Mouse (Mus musculus) liver, embryonic 13.5 days (tissue): Measurements from ENCODE around the gene Atrn. TPM values are rescaled to one million over a fixed set of nuclear protein-coding genes. Genes with fewer than 3 reads are reported as not detected.
A peak's percentile ranks its signal among the peaks of the same experiment; 100 is the strongest.
"Not testable (repeated sequence)": the region's sequence is repeated elsewhere in the genome, so short reads cannot be mapped to it uniquely, and the experiment has no call there.

ENCODE experiments used
- ATAC-seq: fragments of 200-750 bp; cut with Nextera tagmentation; 2 replicates; pipeline ENCODE4 v1.8.0; 2017; ENCODE audit warnings: low read depth, mild to moderate bottlenecking, moderate number of reproducible peaks, moderate library complexity
- DNase-seq: peaks from one replicate; pipeline ENCODE4 v3.0.0; 2022
- H3K27ac ChIP-seq: fragments of 300-500 bp; sonication (generic); 2 replicates; pipeline ENCODE4 v1.5.1; 2015; ENCODE audit warnings: moderate library complexity, mild to moderate bottlenecking, inconsistent platforms
- H3K27me3 ChIP-seq: fragments of 300-500 bp; sonication (generic); 2 replicates; pipeline ENCODE4 v1.6.1; 2015; ENCODE audit warnings: mild to moderate bottlenecking, inconsistent platforms
- H3K36me3 ChIP-seq: fragments of 300-500 bp; sonication (generic); 2 replicates; pipeline ENCODE4 v1.6.1; 2015; ENCODE audit warnings: mild to moderate bottlenecking, inconsistent platforms
- H3K4me1 ChIP-seq: fragments of 300-500 bp; sonication (generic); replicated peaks from 2 replicates; pipeline ENCODE4 v1.6.1; 2015; ENCODE audit warnings: inconsistent platforms
- H3K4me2 ChIP-seq: fragments of 300-500 bp; sonication (generic); 2 replicates; pipeline ENCODE4 v1.6.1; 2015; ENCODE audit warnings: inconsistent platforms, mild to moderate bottlenecking, moderate library complexity
- H3K4me3 ChIP-seq: fragments of 300-500 bp; sonication (generic); replicated peaks from 2 replicates; pipeline ENCODE4 v1.5.1; 2015; ENCODE audit warnings: mild to moderate bottlenecking, inconsistent platforms
- H3K9ac ChIP-seq: fragments of 300-500 bp; sonication (generic); 2 replicates; pipeline ENCODE4 v1.6.1; 2015; ENCODE audit warnings: mild to moderate bottlenecking, inconsistent platforms
- H3K9me3 ChIP-seq: fragments of 300-500 bp; sonication (generic); replicated peaks from 2 replicates; pipeline ENCODE4 v1.6.1; 2016; ENCODE audit warnings: inconsistent platforms
- WGBS: fragments of 180-500 bp; shearing (Covaris S2); methylation state at CpG from one replicate; pipeline ENCODE4 v1.1.7; 2015; ENCODE audit not compliant: insufficient replicate concordance; 5-methylcytosine and 5-hydroxymethylcytosine counted together
- polyA plus RNA-seq: library from polyadenylated mRNA; unstranded; fragments of >200 nt; fragmentation: Nextera tagmentation; extraction: Ambion mirVana; gene quantifications from 2 replicates; pipeline ENCODE4 v1.2.1, GENCODE M21; 2015

Gene Atrn
- polyA plus RNA-seq, 1 experiment from 2014 or later, result 1.5 TPM

GRCm38 (mm10) chr2:131025230-131025629 is 118.9 kb downstream of the Atrn start:
- 76% methylated on average over 2 of the region's 2 CpGs for WGBS
- Histone ChIP-seq H3K27me3 (no peaks in the 10 kb centered on the region), H3K4me3 (no peak overlapping the region), H3K4me1 (peaks cover 20% of the 10 kb centered on the region), H3K9me3 (no peaks in the 10 kb centered on the region), H3K9ac (no peak overlapping the region), H3K4me2 (no peak overlapping the region), H3K27ac (no peak overlapping the region), H3K36me3 (peaks cover 29% of the 10 kb centered on the region)
- no peak for ATAC-seq
- DNase-seq, result no peak

DNA sequence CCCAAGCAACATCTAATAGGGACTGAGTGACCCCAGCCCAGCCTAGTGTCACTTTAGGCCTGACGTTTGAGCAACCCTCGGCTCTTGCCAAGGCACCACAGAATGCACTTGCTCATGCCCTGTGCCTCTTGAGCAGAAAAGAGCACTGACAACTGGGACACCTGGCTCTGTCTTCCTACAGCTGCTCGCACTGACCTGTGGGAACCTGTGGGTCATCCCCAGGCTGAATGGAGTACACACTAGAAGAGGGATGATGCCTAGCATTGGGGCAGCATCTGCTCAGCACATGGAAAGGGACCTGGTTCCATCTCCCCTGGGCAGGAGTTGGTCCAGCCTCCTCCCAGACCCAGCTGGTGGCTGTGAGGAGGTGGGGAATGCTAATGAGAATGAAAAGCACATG is 120.6 kb downstream of the Atrn start:
- Histone ChIP-seq H3K36me3 (peaks cover 19% of the 10 kb centered on the region), H3K9ac (no peak overlapping the region), H3K9me3 (no peaks in the 10 kb centered on the region), H3K4me1 (peaks cover 35% of the 10 kb centered on the region), H3K27ac (no peak overlapping the region), H3K4me2 (no peak overlapping the region), H3K27me3 (no peaks in the 10 kb centered on the region), H3K4me3 (no peak overlapping the region)
- DNase-seq (no peak), ATAC-seq (no peak)
- 76% methylated on average over 3 of the region's 3 CpGs for WGBS

DNA sequence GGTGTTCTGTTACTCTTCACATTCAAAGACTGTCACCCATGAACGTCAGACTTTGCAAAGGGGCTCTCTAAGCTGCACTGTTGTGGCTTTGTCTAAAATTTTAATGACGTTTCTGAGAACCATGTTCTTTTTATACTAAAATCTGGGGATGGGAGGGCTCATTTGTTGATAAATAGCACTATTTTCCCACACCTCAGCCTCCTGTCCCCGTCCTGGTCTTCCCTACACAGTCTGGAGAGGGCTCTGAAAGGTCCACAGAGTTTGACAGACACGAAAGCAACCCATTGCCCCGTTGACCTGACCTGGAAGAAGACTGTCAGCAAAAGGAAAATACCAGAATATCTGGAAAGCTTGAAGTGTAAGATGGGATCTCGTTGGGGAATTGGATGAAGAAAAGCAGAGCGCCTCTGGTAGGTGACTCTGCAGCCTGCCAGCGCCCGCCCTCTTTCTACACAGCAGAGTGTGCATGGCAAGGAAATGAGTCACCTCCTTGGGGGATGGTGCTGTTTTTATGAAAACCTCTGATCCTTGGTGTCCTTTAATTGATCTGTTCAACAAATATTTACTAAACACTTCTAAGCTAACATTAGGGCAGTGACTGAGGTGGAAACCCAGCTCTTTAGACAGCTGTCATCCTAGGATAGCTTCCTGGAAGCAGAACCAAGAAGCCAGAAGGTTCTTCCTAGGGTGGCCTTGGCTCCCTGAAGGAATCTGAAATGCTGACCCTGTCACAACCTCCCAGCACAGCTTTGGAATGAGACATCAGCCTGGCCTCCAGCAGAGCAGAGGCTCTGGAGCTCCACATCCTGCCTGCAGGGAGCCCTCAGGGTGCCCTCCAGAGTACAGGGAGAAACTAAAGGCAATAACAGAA is 123.0 kb downstream of the Atrn start:
- ATAC-seq (no peak), DNase-seq (no peak)
- Histone ChIP-seq H3K36me3 (peaks cover 8% of the 10 kb centered on the region; the same call in 1 of the 2 replicates), H3K27ac (peak overlapping the region; percentile 54), H3K4me3 (no peak overlapping the region), H3K27me3 (no peaks in the 10 kb centered on the region), H3K9me3 (0 out of 2 replicates have a peak, but pooled peaks cover 4% of the 10 kb centered on the region), H3K4me2 (no peak overlapping the region), H3K9ac (no peak overlapping the region), H3K4me1 (peaks cover 40% of the 10 kb centered on the region)
- WGBS, result 51% methylated on average over 9 of the region's 9 CpGs

DNA sequence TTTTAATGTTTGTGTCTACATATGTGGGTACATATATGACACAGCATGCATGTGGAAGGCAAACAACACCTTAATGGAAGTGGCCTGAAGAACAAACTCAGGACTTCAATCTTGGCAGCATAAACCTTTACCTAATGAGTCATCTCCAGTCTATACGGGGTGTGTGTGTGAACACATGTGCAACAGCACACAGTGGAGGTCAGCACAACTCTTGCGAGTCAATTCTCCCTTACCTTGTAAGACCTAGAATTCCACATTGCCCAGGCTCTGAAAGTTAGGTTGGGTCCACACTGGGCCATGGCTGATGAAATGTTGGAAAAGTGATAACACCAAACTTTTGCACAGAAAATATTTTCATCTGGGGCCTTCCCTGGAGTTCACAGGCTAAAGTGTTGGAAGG is 124.3 kb downstream of the Atrn start:
- no peak for ATAC-seq
- WGBS, result 86% methylated on average over 2 of the region's 2 CpGs
- Histone ChIP-seq H3K27me3 (no peaks in the 10 kb centered on the region; the same call in 1 of the 2 replicates), H3K9me3 (0 out of 2 replicates have a peak, but pooled peaks cover 4% of the 10 kb centered on the region), H3K36me3 (peaks cover 6% of the 10 kb centered on the region; the same call in 1 of the 2 replicates), H3K27ac (peak overlapping the region; percentile 29; the same call in 1 of the 2 replicates), H3K4me2 (no peak overlapping the region), H3K9ac (no peak overlapping the region), H3K4me3 (no peak overlapping the region), H3K4me1 (peaks cover 40% of the 10 kb centered on the region)
- DNase-seq, result no peak

DNA sequence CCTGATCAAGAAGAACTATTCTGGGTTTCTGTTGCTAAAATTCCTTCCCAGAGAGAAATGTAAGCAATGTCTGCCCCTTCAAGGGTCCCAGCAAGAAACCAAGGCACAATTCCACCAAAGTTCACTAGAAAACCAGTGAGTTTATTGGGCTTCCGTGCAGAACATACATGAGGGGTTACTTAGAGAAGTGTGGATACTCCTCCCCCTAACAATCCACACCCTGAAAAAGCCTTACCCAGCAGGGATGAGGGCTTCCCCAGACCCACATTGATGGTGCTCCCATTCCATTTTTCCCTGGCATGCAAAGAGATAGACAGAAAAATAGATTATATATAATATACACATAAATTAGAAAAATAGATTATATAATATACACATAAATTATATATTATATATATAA is 124.7 kb downstream of the Atrn start:
- ATAC-seq (peak; percentile 63), DNase-seq (no peak)
- no peak overlapping the region for H3K4me3 ChIP-seq
- peaks cover 2% of the 10 kb centered on the region; the same call in 1 of the 2 replicates for H3K36me3 ChIP-seq
- H3K27me3 ChIP-seq, result peaks cover 4% of the 10 kb centered on the region
- H3K9ac ChIP-seq, result no peak overlapping the region
- 0 out of 2 replicates have a peak, but pooled peaks cover 4% of the 10 kb centered on the region for H3K9me3 ChIP-seq
- peak overlapping the region; percentile 29; the same call in 1 of the 2 replicates for H3K27ac ChIP-seq
- H3K4me2 ChIP-seq, result no peak overlapping the region
- H3K4me1 ChIP-seq, result peaks cover 40% of the 10 kb centered on the region
- whole genome bisulfite sequencing, result 79% methylated on average over 1 of the region's 1 CpGs

GRCm38 (mm10) chr2:131031406-131031805 is 125.1 kb downstream of the Atrn start:
- not testable (repeated sequence) for DNase-seq, H3K27me3 ChIP-seq, H3K4me3 ChIP-seq, H3K9me3 ChIP-seq, H3K4me2 ChIP-seq, H3K9ac ChIP-seq, H3K27ac ChIP-seq, H3K36me3 ChIP-seq
- WGBS, result 11% methylated on average over 1 of the region's 1 CpGs
- peak; percentile 78 for ATAC-seq
- peaks cover 40% of the 10 kb centered on the region for H3K4me1 ChIP-seq

GRCm38 (mm10) chr2:131036343-131036742 is 130.0 kb downstream of the Atrn start:
- WGBS, result 78% methylated on average over 2 of the region's 2 CpGs
- ATAC-seq (no peak), DNase-seq (no peak)
- no peak overlapping the region for H3K9ac ChIP-seq
- peaks cover 17% of the 10 kb centered on the region for H3K4me1 ChIP-seq
- H3K9me3 ChIP-seq, result 0 out of 2 replicates have a peak, but pooled peaks cover 4% of the 10 kb centered on the region
- H3K36me3 ChIP-seq, result no peaks in the 10 kb centered on the region
- H3K27ac ChIP-seq, result no peak overlapping the region
- no peak overlapping the region for H3K4me2 ChIP-seq
- H3K27me3 ChIP-seq, result peaks cover 56% of the 10 kb centered on the region
- H3K4me3 ChIP-seq, result no peak overlapping the region

DNA sequence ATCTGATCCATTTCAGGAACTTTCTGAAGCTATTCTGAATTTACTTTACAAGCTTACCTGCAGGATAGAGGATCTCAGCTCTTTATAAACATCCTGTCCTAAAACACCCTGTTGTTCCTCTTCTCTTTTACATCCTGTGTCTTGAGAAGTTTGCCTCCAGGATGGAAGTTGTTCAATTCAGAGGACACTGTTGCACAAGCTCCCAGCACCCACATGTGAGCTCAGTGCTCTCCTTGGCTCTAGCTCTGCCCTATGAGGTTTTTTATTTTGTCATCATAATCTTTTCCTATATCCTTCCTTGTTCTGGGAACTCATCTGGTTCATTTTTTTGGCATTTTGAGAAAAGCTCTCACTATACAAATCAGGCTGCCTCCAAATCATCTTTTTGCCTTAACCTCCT is 130.5 kb downstream of the Atrn start:
- no peak overlapping the region for H3K4me2 ChIP-seq
- no peak overlapping the region for H3K9ac ChIP-seq
- 0 out of 2 replicates have a peak, but pooled peaks cover 4% of the 10 kb centered on the region for H3K9me3 ChIP-seq
- peaks cover 16% of the 10 kb centered on the region for H3K4me1 ChIP-seq
- peaks cover 60% of the 10 kb centered on the region for H3K27me3 ChIP-seq
- ATAC-seq, result no peak
- no peaks in the 10 kb centered on the region for H3K36me3 ChIP-seq
- DNase-seq, result no peak
- no peak overlapping the region for H3K27ac ChIP-seq
- H3K4me3 ChIP-seq, result no peak overlapping the region

GRCm38 (mm10) chr2:131037226-131037990 is 131.1 kb downstream of the Atrn start:
- Histone ChIP-seq H3K4me1 (peaks cover 10% of the 10 kb centered on the region), H3K27ac (no peak overlapping the region), H3K4me3 (no peak overlapping the region), H3K4me2 (no peak overlapping the region), H3K9me3 (0 out of 2 replicates have a peak, but pooled peaks cover 4% of the 10 kb centered on the region), H3K9ac (no peak overlapping the region), H3K27me3 (peaks cover 66% of the 10 kb centered on the region), H3K36me3 (no peaks in the 10 kb centered on the region)
- 51% methylated on average over 17 of the region's 17 CpGs for WGBS
- DNase-seq (no peak), ATAC-seq (no peak)

GRCm38 (mm10) chr2:131038197-131038596 is 131.9 kb downstream of the Atrn start:
- Histone ChIP-seq H3K9me3 (0 out of 2 replicates have a peak, but pooled peaks cover 4% of the 10 kb centered on the region), H3K4me1 (peaks cover 10% of the 10 kb centered on the region; the same call in 1 of the 2 replicates), H3K9ac (no peak overlapping the region), H3K4me2 (no peak overlapping the region), H3K27me3 (peaks cover 74% of the 10 kb centered on the region), H3K4me3 (no peak overlapping the region), H3K27ac (no peak overlapping the region), H3K36me3 (no peaks in the 10 kb centered on the region)
- 79% methylated on average over 6 of the region's 6 CpGs for WGBS
- no peak for ATAC-seq
- no peak for DNase-seq

- Histone ChIP-seq H3K9me3 (0 out of 2 replicates have a peak, but pooled peaks cover 4% of the 10 kb centered on the region), H3K4me2 (no peak overlapping the region), H3K27me3 (peaks cover 79% of the 10 kb centered on the region), H3K4me1 (peaks cover 10% of the 10 kb centered on the region; the same call in 1 of the 2 replicates), H3K9ac (no peak overlapping the region), H3K4me3 (no peak overlapping the region), H3K27ac (no peak overlapping the region), H3K36me3 (no peaks in the 10 kb centered on the region)
- ATAC-seq (no peak), DNase-seq (no peak)
- WGBS, result 58% methylated on average over 5 of the region's 5 CpGs
Observed at GRCm38 (mm10) chr2:131038675-131039074, 132.4 kb downstream of the Atrn start.
